Mouse (Mus musculus) heart, adult 2 months (tissue): ENCODE measurements around the gene Cpne2. TPM values are rescaled to one million over a fixed set of nuclear protein-coding genes. Genes with fewer than 3 reads are reported as not detected.

Experiments used
- DNase-seq, 2 experiments: peaks; one replicate each; pipeline ENCODE4 v3.0.0; 2021
- H3K27ac ChIP-seq: fragments of 200-600 bp; 2 replicates; pipeline ENCODE4 v1.8.1; 2022
- H3K27me3 ChIP-seq: fragments of 200-500 bp; 2 replicates; pipeline ENCODE4 v1.6.1; 2012; ENCODE audit warnings: mild to moderate bottlenecking, low read length, inconsistent platforms, mixed read lengths; ENCODE audit not compliant: control insufficient read depth, insufficient read depth
- H3K36me3 ChIP-seq: fragments of 200-500 bp; 2 replicates; pipeline ENCODE4 v1.6.1; 2012; ENCODE audit warnings: low read length, inconsistent platforms; ENCODE audit not compliant: control insufficient read depth, insufficient read depth
- H3K4me1 ChIP-seq: fragments of 200-500 bp; 2 replicates; pipeline ENCODE4 v1.6.1; 2011; ENCODE audit warnings: low read length; ENCODE audit not compliant: control insufficient read depth, insufficient read depth
- H3K4me3 ChIP-seq: fragments of 200-600 bp; 2 replicates; pipeline ENCODE4 v1.8.1; 2022
- H3K79me2 ChIP-seq: fragments of 200-500 bp; replicated peaks from 2 replicates; pipeline ENCODE4 v1.6.1; 2012; ENCODE audit warnings: mild to moderate bottlenecking, inconsistent platforms, low read length, moderate library complexity, mixed read lengths; ENCODE audit not compliant: control insufficient read depth, insufficient read depth
- H3K9ac ChIP-seq: fragments of 200-500 bp; 2 replicates; pipeline ENCODE4 v1.6.1; 2012; ENCODE audit warnings: low read depth, mild to moderate bottlenecking, control low read depth, inconsistent platforms, low read length, mixed read lengths
- CTCF ChIP-seq: fragments of 200-600 bp; IDR thresholded peaks from 2 replicates; pipeline ENCODE4 v1.8.1; 2022; ENCODE audit warnings: antibody characterized with exemption, mild to moderate bottlenecking, moderate library complexity
- EP300 ChIP-seq: fragments of 200-500 bp; IDR thresholded peaks from 2 replicates; pipeline ENCODE4 v1.6.1; 2011; ENCODE audit warnings: low read depth, low read length, control low read depth; ENCODE audit not compliant: insufficient read depth
- POLR2A ChIP-seq: fragments of 200-500 bp; IDR thresholded peaks from 2 replicates; pipeline ENCODE4 v1.6.1; 2011; ENCODE audit warnings: mild to moderate bottlenecking, low read depth, low read length, control low read depth; ENCODE audit not compliant: insufficient read depth
- WGBS: fragments of 180-500 bp; shearing (Covaris S2); methylation state at CpG from one replicate; pipeline ENCODE4 v1.1.7; 2018; 5-methylcytosine and 5-hydroxymethylcytosine counted together
- intact Hi-C: fragments of 180-260 bp; cut with DNase I; formaldehyde crosslinking; loops from one replicate; pipeline ENCODE4 v1.15.1; 2025
- polyA plus RNA-seq: library from polyadenylated mRNA; depleted of rRNA; stranded (reverse); fragments of >200 nt; gene quantifications from 2 replicates; pipeline ENCODE4 v1.2.3, GENCODE M21; 2012
- total RNA-seq, 2 experiments: library from RNA; stranded (reverse); gene quantifications; 2 replicates each; pipeline ENCODE4 v1.2.3; 2021

Gene Cpne2
- total and polyA plus RNA-seq, 3 experiments: 3.4 to 14.1 (median 3.9) TPM

GRCm38 (mm10) chr8:94591691-94592090, 58.9 kb downstream of the Cpne2 start:
- no peak overlapping the region for H3K4me3 ChIP-seq
- 63% methylated on average over 4 of the region's 4 CpGs for WGBS
- no peak overlapping the region for H3K9ac ChIP-seq
- DNase-seq: no peak
- TF ChIP-seq EP300: no peak
- no peak for TF ChIP-seq POLR2A
- TF ChIP-seq CTCF: no peak
- no peak overlapping the region for H3K27ac ChIP-seq
- no peaks in the 10 kb centered on the region for H3K27me3 ChIP-seq
- H3K4me1 ChIP-seq: peaks cover 2% of the 10 kb centered on the region; the same call in 1 of the 2 replicates
- intact Hi-C loops: loop anchor here (5.0 kb wide), 1 partner anchor 221 kb away; the partner anchor contains the start of gene Ccl17
- peaks cover 3% of the 10 kb centered on the region for H3K79me2 ChIP-seq
- no peaks in the 10 kb centered on the region for H3K36me3 ChIP-seq

- WGBS: 47% methylated on average over 1 of the region's 1 CpGs
- peaks cover 2% of the 10 kb centered on the region; the same call in 1 of the 2 replicates for H3K4me1 ChIP-seq
- H3K27ac ChIP-seq: no peak overlapping the region
- no peak overlapping the region for H3K9ac ChIP-seq
- no peak for DNase-seq
- H3K36me3 ChIP-seq: no peaks in the 10 kb centered on the region
- no peak overlapping the region for H3K4me3 ChIP-seq
- H3K79me2 ChIP-seq: peaks cover 6% of the 10 kb centered on the region
- no peaks in the 10 kb centered on the region for H3K27me3 ChIP-seq
- intact Hi-C loops: loop anchor here (2.0 to 5.0 kb wide), 2 partner anchors 109 to 218 kb away; partner anchors contain the start of gene Ccl17
- TF ChIP-seq POLR2A (no peak), CTCF (peak; percentile 77), EP300 (no peak)
These were observed 61.4 kb downstream of the Cpne2 start for GRCm38 (mm10) chr8:94594211-94594610.

- peaks cover 9% of the 10 kb centered on the region for H3K79me2 ChIP-seq
- H3K9ac ChIP-seq: peak overlapping the region; percentile 87
- peak overlapping the region; percentile 62 for H3K4me3 ChIP-seq
- H3K27me3 ChIP-seq: no peaks in the 10 kb centered on the region
- no peak for DNase-seq
- WGBS: 16% methylated on average over 5 of the region's 5 CpGs
- intact Hi-C loops: no loop called here
- peaks cover 4% of the 10 kb centered on the region; the same call in 1 of the 2 replicates for H3K4me1 ChIP-seq
- no peak for TF ChIP-seq POLR2A
- TF ChIP-seq CTCF: no peak
- TF ChIP-seq EP300: no peak
- no peak overlapping the region for H3K27ac ChIP-seq
- H3K36me3 ChIP-seq: peaks cover 8% of the 10 kb centered on the region
These were observed 67.7 kb downstream of the Cpne2 start for GRCm38 (mm10) chr8:94600478-94600877.

- Histone ChIP-seq H3K9ac (peak overlapping the region; percentile 87), H3K4me3 (peak overlapping the region; percentile 62), H3K79me2 (peaks cover 9% of the 10 kb centered on the region), H3K27me3 (no peaks in the 10 kb centered on the region), H3K27ac (peak overlapping the region; percentile 85), H3K36me3 (peaks cover 8% of the 10 kb centered on the region), H3K4me1 (peaks cover 4% of the 10 kb centered on the region; the same call in 1 of the 2 replicates)
- no peak for DNase-seq
- TF ChIP-seq EP300 (no peak), CTCF (no peak), POLR2A (no peak)
- under 1% methylated on average over 51 of the region's 51 CpGs for WGBS
- intact Hi-C loops: no loop called here
These were observed 68.3 kb downstream of the Cpne2 start for GRCm38 (mm10) chr8:94601034-94601606.

GRCm38 (mm10) chr8:94601607-94602385, 69.0 kb downstream of the Cpne2 start, which contains the start of the genes Rspry1 and Fam192a:
Rspry1 (plus strand) TSS chr8:94601937.
Fam192a (minus strand) TSS chr8:94601997.
- Histone ChIP-seq H3K27me3 (no peaks in the 10 kb centered on the region), H3K36me3 (peaks cover 8% of the 10 kb centered on the region), H3K4me3 (peak within 1 kb of the TSS; percentile 62), H3K79me2 (peaks cover 7% of the 10 kb centered on the region), H3K4me1 (peaks cover 4% of the 10 kb centered on the region; the same call in 1 of the 2 replicates), H3K9ac (peak within 1 kb of the TSS; percentile 87), H3K27ac (peak within 1 kb of the TSS; percentile 94)
- peak; percentile 96 to 100 for DNase-seq
- intact Hi-C loops: loop anchor here (2.0 kb wide), 2 partner anchors 63 to 101 kb away; no protein-coding TSS in a partner anchor
- no peak; the same call in 1 of the 2 replicates for TF ChIP-seq CTCF
- TF ChIP-seq POLR2A: peak; percentile 82
- 0 out of 2 replicates have a peak, but pooled peaks have one; percentile 34 for TF ChIP-seq EP300
- under 1% methylated on average over 55 of the region's 55 CpGs for WGBS
